Mouse (Mus musculus): ENCODE measurements around the gene Prrc2a. TPM values are rescaled to one million over a fixed set of nuclear protein-coding genes. Genes with fewer than 3 reads are reported as not detected.

The Prrc2a gene
- polyA plus RNA-seq, 1 experiment: 277 TPM

GRCm38 (mm10) chr17:35115046-35116019, 49.4 kb downstream of the Prrc2a start, which contains the start of gene Ly6g5b:
Gene Ly6g5b (minus strand): TSS chr17:35115428.
- peak in 1 of 2 experiments; percentile 35 for DNase-seq
- 27% methylated on average over 8 of the region's 8 CpGs for WGBS

DNA sequence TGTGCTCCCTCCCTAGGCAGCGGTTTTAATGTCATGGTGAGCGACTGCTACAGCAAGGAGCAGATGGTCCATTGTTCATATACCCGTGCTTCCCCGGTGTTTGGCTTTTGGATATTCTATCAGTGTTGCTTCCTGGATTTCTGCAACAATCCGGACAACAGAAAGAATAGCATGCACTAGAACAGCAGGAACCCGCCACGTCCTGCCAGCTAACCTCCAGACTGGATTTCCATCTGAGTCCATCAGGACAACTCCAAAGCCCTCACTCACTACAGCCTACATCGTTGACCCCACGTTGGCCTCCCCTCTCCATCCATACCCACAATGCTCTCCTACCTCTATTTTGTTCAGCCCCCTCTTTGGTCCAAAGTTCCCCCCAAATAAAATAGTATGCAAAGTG, 52.9 kb downstream of the Prrc2a start:
- DNase-seq: no peak
- no peak overlapping the region for H3K4me3 ChIP-seq (replicated peaks; ENCODE audit: insufficient read depth, low read depth, low read length)
- no peak overlapping the region for H3K27ac ChIP-seq (ENCODE audit: insufficient read depth, low read length)
- H3K27me3 ChIP-seq (ENCODE audit: control insufficient read depth, insufficient read depth, low read length): no peaks in the 10 kb centered on the region
- no peak for TF ChIP-seq POLR2A (IDR thresholded peaks at IDR 0.05; ENCODE audit: borderline replicate concordance, insufficient read depth, low read length)
- TF ChIP-seq CTCF (IDR thresholded peaks at IDR 0.05; ENCODE audit: borderline replicate concordance, insufficient read depth, low read depth, low read length): no peak
- WGBS: 35% methylated on average over 9 of the region's 9 CpGs
- peaks cover 24% of the 10 kb centered on the region for H3K4me1 ChIP-seq (ENCODE audit: control insufficient read depth, insufficient read depth, low read length)

More at GRCm38 (mm10) chr17:35115046-35116019, 49.4 kb downstream of the Prrc2a start, which contains the start of gene Ly6g5b:
- H3K27ac ChIP-seq (ENCODE audit: insufficient read depth, low read length): peak within 1 kb of the TSS; percentile 13; the same call in 1 of the 2 replicates
- TF ChIP-seq POLR2A (IDR thresholded peaks at IDR 0.05; ENCODE audit: borderline replicate concordance, insufficient read depth, low read length) (no peak), CTCF (IDR thresholded peaks at IDR 0.05; ENCODE audit: borderline replicate concordance, insufficient read depth, low read depth, low read length) (no peak)
- peaks cover 18% of the 10 kb centered on the region for H3K4me1 ChIP-seq (ENCODE audit: control insufficient read depth, insufficient read depth, low read length)
- H3K4me3 ChIP-seq (replicated peaks; ENCODE audit: insufficient read depth, low read depth, low read length): no peak within 1 kb of the TSS
- H3K27me3 ChIP-seq (ENCODE audit: control insufficient read depth, insufficient read depth, low read length): no peaks in the 10 kb centered on the region

DNA sequence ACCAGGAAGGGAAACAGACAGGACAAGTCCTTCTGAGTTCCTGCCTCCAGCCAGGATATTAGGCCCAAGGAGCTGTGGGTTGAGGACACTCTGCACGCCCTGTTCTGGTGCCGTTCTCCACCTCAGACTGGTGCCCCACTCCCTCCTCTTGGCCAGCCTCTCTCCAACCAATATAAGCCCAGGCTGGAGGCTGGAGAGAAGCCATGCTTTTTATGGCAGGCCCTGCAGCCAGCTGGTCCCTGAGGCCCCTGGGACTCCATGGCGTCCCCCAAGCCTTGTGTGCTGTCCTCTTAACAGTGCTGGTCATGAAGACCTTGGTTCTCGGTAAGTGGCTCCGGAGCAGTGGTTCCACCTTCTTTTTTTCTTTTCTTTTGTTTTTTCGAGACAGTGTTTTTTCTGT, 56.6 kb downstream of the Prrc2a start, which contains the start of gene Ly6g5c:
TSS of gene Ly6g5c (plus strand) at position 183 of the 400 bp plus-strand sequence.
- WGBS: 15% methylated on average over 6 of the region's 6 CpGs
- no peak within 1 kb of the TSS for H3K4me3 ChIP-seq (replicated peaks; ENCODE audit: insufficient read depth, low read depth, low read length)
- TF ChIP-seq CTCF (IDR thresholded peaks at IDR 0.05; ENCODE audit: borderline replicate concordance, insufficient read depth, low read depth, low read length) (no peak), POLR2A (IDR thresholded peaks at IDR 0.05; ENCODE audit: borderline replicate concordance, insufficient read depth, low read length) (no peak)

DNA sequence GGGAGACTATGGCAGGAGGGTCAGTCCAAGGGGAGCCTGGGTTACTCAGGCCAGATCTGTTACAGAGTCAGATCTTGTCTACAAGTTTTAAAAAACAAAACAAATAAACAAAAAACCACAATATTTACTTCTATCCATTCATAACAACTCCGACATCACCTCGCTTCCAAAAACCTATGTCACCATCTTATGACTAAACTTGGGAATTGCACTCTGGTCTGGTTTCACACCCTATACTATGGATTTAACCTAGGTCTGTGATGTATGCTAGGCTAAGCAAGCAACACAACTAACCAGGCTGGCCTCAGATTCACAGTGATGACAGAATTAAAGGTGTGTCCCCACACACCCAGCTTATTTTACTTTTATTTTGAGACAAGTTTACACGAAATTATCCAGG, 58.2 kb downstream of the Prrc2a start:
- peak overlapping the region; percentile 62; the same call in 1 of the 2 replicates for H3K27ac ChIP-seq (ENCODE audit: insufficient read depth, low read length)
- peaks cover 41% of the 10 kb centered on the region for H3K4me1 ChIP-seq (ENCODE audit: control insufficient read depth, insufficient read depth, low read length)
- H3K27me3 ChIP-seq (ENCODE audit: control insufficient read depth, insufficient read depth, low read length): no peaks in the 10 kb centered on the region
- 65% methylated on average over 3 of the region's 3 CpGs for WGBS
- TF ChIP-seq CTCF (IDR thresholded peaks at IDR 0.05; ENCODE audit: borderline replicate concordance, insufficient read depth, low read depth, low read length): no peak
- no peak overlapping the region for H3K4me3 ChIP-seq (replicated peaks; ENCODE audit: insufficient read depth, low read depth, low read length)
- DNase-seq: no peak

More for the DNA sequence above, 56.6 kb downstream of the Prrc2a start, which contains the start of gene Ly6g5c:
- no peaks in the 10 kb centered on the region for H3K27me3 ChIP-seq (ENCODE audit: control insufficient read depth, insufficient read depth, low read length)
- peaks cover 28% of the 10 kb centered on the region for H3K4me1 ChIP-seq (ENCODE audit: control insufficient read depth, insufficient read depth, low read length)
- no peak within 1 kb of the TSS for H3K27ac ChIP-seq (ENCODE audit: insufficient read depth, low read length)
- DNase-seq: peak; percentile 60 to 72

GRCm38 (mm10) chr17:35105740-35106389, 58.8 kb downstream of the Prrc2a start:
- WGBS: 6% methylated on average over 13 of the region's 13 CpGs
- peak; percentile 77 for TF ChIP-seq CTCF (IDR thresholded peaks at IDR 0.05; ENCODE audit: borderline replicate concordance, insufficient read depth, low read depth, low read length)
- no peak for TF ChIP-seq POLR2A (IDR thresholded peaks at IDR 0.05; ENCODE audit: borderline replicate concordance, insufficient read depth, low read length)
- DNase-seq: peak; percentile 76 to 77
- H3K4me3 ChIP-seq (replicated peaks; ENCODE audit: insufficient read depth, low read depth, low read length): no peak overlapping the region
- peak overlapping the region; percentile 62 for H3K27ac ChIP-seq (ENCODE audit: insufficient read depth, low read length)
- no peaks in the 10 kb centered on the region for H3K27me3 ChIP-seq (ENCODE audit: control insufficient read depth, insufficient read depth, low read length)
- H3K4me1 ChIP-seq (ENCODE audit: control insufficient read depth, insufficient read depth, low read length): peaks cover 46% of the 10 kb centered on the region

DNA sequence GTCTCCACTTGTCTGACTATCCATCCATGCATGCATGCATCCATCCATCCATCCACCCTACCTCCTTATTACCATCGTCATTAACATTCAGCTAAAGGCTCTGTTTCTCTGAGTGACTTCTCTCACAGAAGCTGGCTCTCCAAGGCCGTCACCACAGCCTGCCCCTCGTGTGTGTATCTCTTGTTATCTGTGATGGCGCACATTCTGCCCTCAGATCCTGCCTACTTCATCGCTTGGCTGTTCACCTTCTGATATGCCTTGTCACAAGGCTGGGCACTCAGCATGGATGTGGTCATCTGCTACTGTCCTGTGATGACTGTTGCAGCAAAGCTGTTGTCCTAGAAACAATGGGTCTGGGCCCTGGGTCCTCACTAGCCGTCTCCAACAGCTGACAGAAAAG, 59.9 kb downstream of the Prrc2a start:
- 61% methylated on average over 6 of the region's 6 CpGs for WGBS
- TF ChIP-seq POLR2A (IDR thresholded peaks at IDR 0.05; ENCODE audit: borderline replicate concordance, insufficient read depth, low read length): no peak
- TF ChIP-seq CTCF (IDR thresholded peaks at IDR 0.05; ENCODE audit: borderline replicate concordance, insufficient read depth, low read depth, low read length): no peak

GRCm38 (mm10) chr17:35104079-35104478, 60.6 kb downstream of the Prrc2a start:
- H3K27me3 ChIP-seq (ENCODE audit: control insufficient read depth, insufficient read depth, low read length): no peaks in the 10 kb centered on the region
- WGBS: 84% methylated on average over 7 of the region's 7 CpGs
- no peak for DNase-seq
- no peak for TF ChIP-seq POLR2A (IDR thresholded peaks at IDR 0.05; ENCODE audit: borderline replicate concordance, insufficient read depth, low read length)
- no peak for TF ChIP-seq CTCF (IDR thresholded peaks at IDR 0.05; ENCODE audit: borderline replicate concordance, insufficient read depth, low read depth, low read length)
- H3K27ac ChIP-seq (ENCODE audit: insufficient read depth, low read length): no peak overlapping the region
- peaks cover 63% of the 10 kb centered on the region for H3K4me1 ChIP-seq (ENCODE audit: control insufficient read depth, insufficient read depth, low read length)
- H3K4me3 ChIP-seq (replicated peaks; ENCODE audit: insufficient read depth, low read depth, low read length): no peak overlapping the region

More for the DNA sequence above, 59.9 kb downstream of the Prrc2a start:
- DNase-seq: no peak
- Histone ChIP-seq H3K4me1 (ENCODE audit: control insufficient read depth, insufficient read depth, low read length) (peaks cover 57% of the 10 kb centered on the region), H3K27ac (ENCODE audit: insufficient read depth, low read length) (peak overlapping the region; percentile 23; the same call in 1 of the 2 replicates), H3K27me3 (ENCODE audit: control insufficient read depth, insufficient read depth, low read length) (no peaks in the 10 kb centered on the region), H3K4me3 (replicated peaks; ENCODE audit: insufficient read depth, low read depth, low read length) (no peak overlapping the region)
